Mouse (Mus musculus): ENCODE measurements around the gene Gm42674. TPM values are rescaled to one million over a fixed set of nuclear protein-coding genes. Genes with fewer than 3 reads are reported as not detected.
A peak's percentile ranks its signal among the peaks of the same experiment; 100 is the strongest.

The Gm42674 gene
- polyA plus RNA-seq, 1 experiment from 2014 or later, result not detected

DNA sequence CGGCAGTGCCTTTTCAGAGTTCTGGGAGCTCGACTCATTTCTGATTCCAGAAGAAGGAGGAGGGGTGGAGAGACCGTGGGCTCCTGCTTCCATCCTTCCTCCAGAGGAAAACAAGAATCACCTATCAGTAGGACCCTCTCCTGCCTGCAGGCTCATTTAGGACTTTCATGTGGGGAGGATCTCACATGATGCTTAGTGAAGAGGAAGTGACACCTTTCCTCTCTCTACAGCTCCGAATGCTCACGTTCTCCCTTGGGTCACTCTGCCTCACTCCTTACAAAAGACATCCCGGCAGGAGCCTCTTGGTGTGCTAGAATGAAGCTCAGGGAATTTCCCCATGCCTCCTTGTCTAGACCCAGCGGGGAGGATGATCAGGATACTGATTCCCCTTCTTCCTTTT is 19.8 kb downstream of the Gm42674 start:
- Histone ChIP-seq H3K9ac (ENCODE audit: low read length) (no peak overlapping the region), H3K4me1 (replicated peaks; ENCODE audit: control insufficient read depth, insufficient read depth, low read length) (peaks cover 9% of the 10 kb centered on the region; the same call in 1 of the 2 replicates), H3K36me3 (ENCODE audit: control insufficient read depth, insufficient read depth, low read length) (no peaks in the 10 kb centered on the region), H3K4me3 (ENCODE audit: low read depth, low read length) (no peak overlapping the region), H3K4me2 (ENCODE audit: low read depth, low read length, severe bottlenecking) (no peak overlapping the region), H3K27ac (ENCODE audit: low read depth, low read length) (no peak overlapping the region), H3K9me3 (ENCODE audit: control insufficient read depth, low read length) (peaks cover 3% of the 10 kb centered on the region; the same call in 1 of the 2 replicates), H3K27me3 (ENCODE audit: control insufficient read depth, insufficient read depth, low read length) (no peaks in the 10 kb centered on the region)
- DNase-seq (ENCODE audit: low spot score) (no peak), ATAC-seq (replicated peaks; ENCODE audit: low FRiP score) (no peak)
- WGBS, result 56% methylated on average over 7 of the region's 7 CpGs

DNA sequence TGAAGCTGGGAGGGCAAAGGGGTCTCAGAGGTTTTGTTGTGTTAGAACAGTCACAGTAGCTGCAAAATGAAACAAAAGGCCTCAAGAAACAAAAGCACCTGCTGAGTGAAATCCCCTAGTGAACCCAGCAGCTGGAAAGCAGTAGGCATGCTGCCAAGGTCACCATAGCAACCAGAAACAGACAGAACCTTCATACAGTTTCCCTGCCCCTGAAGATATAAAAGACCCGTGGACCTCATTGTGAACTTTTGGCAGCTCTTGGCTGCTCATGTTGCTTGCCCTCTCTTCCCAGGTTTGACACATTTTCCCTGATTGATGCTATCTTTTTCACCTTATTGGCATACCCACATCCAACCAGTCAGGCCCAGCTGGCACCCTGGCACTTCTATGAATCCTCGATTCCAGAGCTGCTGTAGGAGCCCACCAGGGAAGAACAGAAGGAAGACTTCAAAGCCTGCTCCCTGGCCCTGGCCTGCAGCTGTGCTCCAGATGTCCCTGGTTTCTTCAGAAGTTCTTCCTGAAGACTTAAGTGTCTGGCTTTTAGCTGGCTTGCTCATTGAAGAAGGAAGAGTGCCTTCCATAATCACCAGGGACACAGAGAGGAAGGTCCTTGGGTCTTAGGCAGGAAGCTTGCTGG is 21.8 kb downstream of the Gm42674 start:
- WGBS, result 18% methylated on average over 2 of the region's 2 CpGs
- peaks cover 9% of the 10 kb centered on the region; the same call in 1 of the 2 replicates for H3K4me1 ChIP-seq (replicated peaks; ENCODE audit: control insufficient read depth, insufficient read depth, low read length)
- peak overlapping the region; percentile 27 for H3K27ac ChIP-seq (ENCODE audit: low read depth, low read length)
- H3K27me3 ChIP-seq (ENCODE audit: control insufficient read depth, insufficient read depth, low read length), result no peaks in the 10 kb centered on the region
- peak; percentile 72 for ATAC-seq (replicated peaks; ENCODE audit: low FRiP score)
- no peak overlapping the region for H3K4me3 ChIP-seq (ENCODE audit: low read depth, low read length)
- DNase-seq (ENCODE audit: low spot score), result peak; percentile 72
- no peak overlapping the region for H3K9ac ChIP-seq (ENCODE audit: low read length)
- H3K4me2 ChIP-seq (ENCODE audit: low read depth, low read length, severe bottlenecking), result no peak overlapping the region
- H3K36me3 ChIP-seq (ENCODE audit: control insufficient read depth, insufficient read depth, low read length), result no peaks in the 10 kb centered on the region
- H3K9me3 ChIP-seq (ENCODE audit: control insufficient read depth, low read length), result no peaks in the 10 kb centered on the region

DNA sequence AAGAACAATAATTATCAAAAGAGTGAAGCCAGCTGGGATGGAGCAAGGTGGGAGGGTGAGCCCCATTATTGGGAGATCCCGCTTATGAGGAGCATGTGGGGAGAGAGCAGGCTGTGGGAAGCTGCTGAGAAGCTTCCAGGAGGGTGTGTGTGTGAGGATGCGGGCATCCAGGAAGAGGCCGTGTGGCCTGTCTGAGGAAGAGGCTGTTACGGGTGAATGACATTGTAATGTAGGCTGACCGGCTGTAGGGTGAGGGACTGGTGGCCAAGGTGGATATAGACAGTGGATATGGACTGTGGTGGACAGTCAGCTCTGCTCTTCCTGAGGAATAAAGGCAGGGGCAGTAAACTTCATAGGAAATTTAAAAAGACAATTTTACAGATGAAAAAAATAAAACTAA is 23.8 kb downstream of the Gm42674 start:
- Histone ChIP-seq H3K36me3 (ENCODE audit: control insufficient read depth, insufficient read depth, low read length) (no peaks in the 10 kb centered on the region), H3K4me3 (ENCODE audit: low read depth, low read length) (no peak overlapping the region), H3K27me3 (ENCODE audit: control insufficient read depth, insufficient read depth, low read length) (no peaks in the 10 kb centered on the region), H3K4me1 (replicated peaks; ENCODE audit: control insufficient read depth, insufficient read depth, low read length) (peaks cover 9% of the 10 kb centered on the region; the same call in 1 of the 2 replicates), H3K4me2 (ENCODE audit: low read depth, low read length, severe bottlenecking) (no peak overlapping the region), H3K9ac (ENCODE audit: low read length) (no peak overlapping the region), H3K9me3 (ENCODE audit: control insufficient read depth, low read length) (no peaks in the 10 kb centered on the region), H3K27ac (ENCODE audit: low read depth, low read length) (no peak overlapping the region)
- no peak for ATAC-seq (replicated peaks; ENCODE audit: low FRiP score)
- 82% methylated on average over 5 of the region's 5 CpGs for WGBS
- DNase-seq (ENCODE audit: low spot score), result no peak

DNA sequence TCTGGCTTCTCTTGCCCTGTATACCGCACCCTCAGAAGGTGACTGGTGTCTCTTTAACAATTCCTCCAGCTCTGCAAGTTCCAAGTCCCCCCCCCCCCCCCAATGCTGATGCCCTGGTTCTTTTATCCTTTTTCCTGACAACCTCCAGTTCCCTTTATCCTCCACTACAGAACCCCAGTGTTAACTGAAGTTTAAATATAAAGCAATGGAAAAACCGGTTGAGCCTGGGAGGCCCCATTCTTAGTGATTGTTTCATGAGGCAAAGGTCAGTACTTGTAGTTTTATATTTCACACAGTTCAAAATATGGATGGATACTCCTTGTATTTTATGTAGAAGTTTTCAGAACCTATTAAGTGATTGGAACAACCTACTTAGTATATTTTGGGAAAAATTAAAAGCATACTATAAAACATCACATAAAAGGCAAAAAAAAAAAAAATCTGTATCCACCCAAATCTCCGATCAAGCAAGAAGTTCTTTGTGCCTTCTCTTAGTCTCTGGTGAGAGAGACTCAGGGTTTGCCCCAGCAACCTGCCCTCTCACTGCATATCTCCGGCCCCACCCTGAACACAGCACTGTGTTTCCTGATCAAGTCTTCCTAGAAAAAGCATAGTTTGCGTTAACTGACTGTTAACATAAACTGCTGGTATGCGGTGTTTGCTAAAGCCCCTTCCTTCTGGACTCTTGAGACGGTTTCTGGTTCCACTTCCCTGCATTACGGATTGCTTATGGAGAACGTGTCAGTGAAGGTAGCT is 24.7 kb downstream of the Gm42674 start:
- ATAC-seq (replicated peaks; ENCODE audit: low FRiP score) (no peak), DNase-seq (ENCODE audit: low spot score) (peak; percentile 25)
- 81% methylated on average over 9 of the region's 9 CpGs for WGBS
- Histone ChIP-seq H3K27ac (ENCODE audit: low read depth, low read length) (no peak overlapping the region), H3K9me3 (ENCODE audit: control insufficient read depth, low read length) (no peaks in the 10 kb centered on the region), H3K9ac (ENCODE audit: low read length) (no peak overlapping the region), H3K4me1 (replicated peaks; ENCODE audit: control insufficient read depth, insufficient read depth, low read length) (peaks cover 9% of the 10 kb centered on the region; the same call in 1 of the 2 replicates), H3K4me2 (ENCODE audit: low read depth, low read length, severe bottlenecking) (no peak overlapping the region), H3K4me3 (ENCODE audit: low read depth, low read length) (no peak overlapping the region), H3K27me3 (ENCODE audit: control insufficient read depth, insufficient read depth, low read length) (no peaks in the 10 kb centered on the region), H3K36me3 (ENCODE audit: control insufficient read depth, insufficient read depth, low read length) (no peaks in the 10 kb centered on the region)

DNA sequence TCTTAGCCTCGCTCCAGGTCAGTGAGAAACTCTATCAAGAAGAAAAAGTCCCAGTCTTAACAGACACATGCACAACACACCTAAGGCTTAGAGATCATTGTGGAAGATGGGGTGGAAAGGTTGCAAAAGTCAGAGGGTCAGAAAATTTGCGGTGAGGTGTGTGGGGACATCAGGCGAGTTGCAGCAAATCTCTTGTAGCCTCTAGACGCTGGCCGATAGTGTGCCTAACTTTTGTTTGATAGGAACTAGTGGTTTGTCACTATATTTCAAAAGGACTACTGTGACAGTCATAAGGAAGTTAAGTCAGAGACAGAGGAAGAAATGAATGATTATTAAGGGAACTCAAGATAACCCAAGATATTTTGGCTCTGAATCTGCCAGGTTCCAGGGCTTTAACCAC is 25.7 kb downstream of the Gm42674 start:
- Histone ChIP-seq H3K4me2 (ENCODE audit: low read depth, low read length, severe bottlenecking) (no peak overlapping the region), H3K4me3 (ENCODE audit: low read depth, low read length) (no peak overlapping the region), H3K4me1 (replicated peaks; ENCODE audit: control insufficient read depth, insufficient read depth, low read length) (peaks cover 9% of the 10 kb centered on the region; the same call in 1 of the 2 replicates), H3K36me3 (ENCODE audit: control insufficient read depth, insufficient read depth, low read length) (no peaks in the 10 kb centered on the region), H3K27ac (ENCODE audit: low read depth, low read length) (no peak overlapping the region), H3K9ac (ENCODE audit: low read length) (no peak overlapping the region), H3K9me3 (ENCODE audit: control insufficient read depth, low read length) (no peaks in the 10 kb centered on the region), H3K27me3 (ENCODE audit: control insufficient read depth, insufficient read depth, low read length) (no peaks in the 10 kb centered on the region)
- WGBS, result 93% methylated on average over 5 of the region's 5 CpGs
- DNase-seq (ENCODE audit: low spot score) (peak; percentile 13), ATAC-seq (replicated peaks; ENCODE audit: low FRiP score) (no peak)

DNA sequence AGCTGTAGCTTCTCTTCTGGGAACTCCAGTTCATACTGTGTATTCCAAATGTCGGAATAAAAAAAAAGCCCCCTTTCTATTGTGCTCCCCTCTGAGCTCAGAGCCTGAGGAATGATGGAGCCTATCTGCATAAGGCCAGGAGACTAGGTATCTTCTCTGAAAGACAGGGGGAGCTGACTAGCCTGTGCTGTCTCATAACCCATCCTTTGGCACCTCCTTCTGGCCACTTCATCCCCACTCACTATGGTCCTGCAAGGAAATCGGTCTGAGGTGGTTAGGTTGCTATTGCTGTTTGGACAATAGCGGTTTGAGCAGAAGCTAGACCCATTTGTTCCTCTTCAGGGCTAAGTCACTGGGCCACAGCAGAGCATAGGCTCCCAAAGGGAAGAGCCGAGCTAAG is 26.1 kb downstream of the Gm42674 start:
- ATAC-seq (replicated peaks; ENCODE audit: low FRiP score) (no peak), DNase-seq (ENCODE audit: low spot score) (peak; percentile 19)
- Histone ChIP-seq H3K4me1 (replicated peaks; ENCODE audit: control insufficient read depth, insufficient read depth, low read length) (peaks cover 9% of the 10 kb centered on the region; the same call in 1 of the 2 replicates), H3K4me2 (ENCODE audit: low read depth, low read length, severe bottlenecking) (no peak overlapping the region), H3K9ac (ENCODE audit: low read length) (no peak overlapping the region), H3K27ac (ENCODE audit: low read depth, low read length) (no peak overlapping the region), H3K36me3 (ENCODE audit: control insufficient read depth, insufficient read depth, low read length) (no peaks in the 10 kb centered on the region), H3K27me3 (ENCODE audit: control insufficient read depth, insufficient read depth, low read length) (no peaks in the 10 kb centered on the region), H3K9me3 (ENCODE audit: control insufficient read depth, low read length) (no peaks in the 10 kb centered on the region), H3K4me3 (ENCODE audit: low read depth, low read length) (no peak overlapping the region)
- 67% methylated on average over 4 of the region's 4 CpGs for WGBS

DNA sequence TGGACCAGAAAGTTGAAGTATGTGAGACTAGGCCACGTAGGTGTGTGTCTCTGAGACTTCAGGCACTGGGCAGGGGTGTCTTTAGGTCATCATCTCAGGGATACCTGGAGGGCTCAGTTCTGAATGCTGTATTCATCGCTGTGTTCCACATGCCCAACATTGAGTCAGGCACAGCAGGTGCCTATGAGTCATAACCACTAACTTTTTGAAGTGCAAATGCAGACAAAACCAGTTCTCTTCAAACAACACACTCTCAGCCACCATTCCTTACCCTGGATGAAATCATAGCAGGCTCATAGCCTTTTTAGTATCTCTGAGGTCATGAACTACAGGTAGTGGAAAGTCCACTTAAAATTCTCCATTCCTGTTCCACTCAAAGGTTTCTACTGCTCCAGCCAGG is 27.6 kb downstream of the Gm42674 start:
- no peak overlapping the region for H3K27ac ChIP-seq (ENCODE audit: low read depth, low read length)
- H3K9me3 ChIP-seq (ENCODE audit: control insufficient read depth, low read length), result no peaks in the 10 kb centered on the region
- DNase-seq (ENCODE audit: low spot score) (peak; percentile 26), ATAC-seq (replicated peaks; ENCODE audit: low FRiP score) (no peak)
- no peak overlapping the region for H3K4me2 ChIP-seq (ENCODE audit: low read depth, low read length, severe bottlenecking)
- no peak overlapping the region for H3K9ac ChIP-seq (ENCODE audit: low read length)
- H3K4me1 ChIP-seq (replicated peaks; ENCODE audit: control insufficient read depth, insufficient read depth, low read length), result no peaks in the 10 kb centered on the region; the same call in 1 of the 2 replicates
- H3K4me3 ChIP-seq (ENCODE audit: low read depth, low read length), result no peak overlapping the region
- 74% methylated on average over 2 of the region's 2 CpGs for WGBS
- H3K36me3 ChIP-seq (ENCODE audit: control insufficient read depth, insufficient read depth, low read length), result no peaks in the 10 kb centered on the region
- no peaks in the 10 kb centered on the region for H3K27me3 ChIP-seq (ENCODE audit: control insufficient read depth, insufficient read depth, low read length)

DNA sequence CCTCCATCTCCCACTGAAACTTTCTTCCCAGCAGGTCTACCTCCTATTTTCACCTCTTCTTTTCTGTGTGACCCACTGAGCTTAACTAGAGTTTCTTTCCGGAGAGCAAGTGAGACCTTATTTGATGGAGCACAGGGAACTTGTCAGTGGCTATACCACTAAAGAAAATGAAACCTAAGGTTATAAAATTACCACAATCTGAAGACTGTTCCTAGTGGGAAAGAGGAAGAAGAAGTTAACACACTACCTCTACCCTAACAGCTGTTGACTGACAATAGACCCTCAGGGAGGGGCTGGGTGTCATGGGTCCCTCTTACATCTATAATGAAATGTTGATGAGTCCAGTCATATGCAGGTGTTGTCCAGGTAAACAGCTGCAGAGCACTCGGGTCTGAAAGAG is 30.3 kb downstream of the Gm42674 start:
- Histone ChIP-seq H3K9ac (ENCODE audit: low read length) (no peak overlapping the region), H3K4me1 (replicated peaks; ENCODE audit: control insufficient read depth, insufficient read depth, low read length) (no peaks in the 10 kb centered on the region), H3K27me3 (ENCODE audit: control insufficient read depth, insufficient read depth, low read length) (no peaks in the 10 kb centered on the region), H3K27ac (ENCODE audit: low read depth, low read length) (no peak overlapping the region), H3K4me2 (ENCODE audit: low read depth, low read length, severe bottlenecking) (no peak overlapping the region), H3K4me3 (ENCODE audit: low read depth, low read length) (no peak overlapping the region), H3K36me3 (ENCODE audit: control insufficient read depth, insufficient read depth, low read length) (no peaks in the 10 kb centered on the region), H3K9me3 (ENCODE audit: control insufficient read depth, low read length) (no peaks in the 10 kb centered on the region)
- DNase-seq (ENCODE audit: low spot score), result peak; percentile 6
- WGBS, result 79% methylated on average over 2 of the region's 2 CpGs
- ATAC-seq (replicated peaks; ENCODE audit: low FRiP score), result no peak

Data from forebrain, embryonic 11.5 days (tissue).